In the genomic region with DNA sequence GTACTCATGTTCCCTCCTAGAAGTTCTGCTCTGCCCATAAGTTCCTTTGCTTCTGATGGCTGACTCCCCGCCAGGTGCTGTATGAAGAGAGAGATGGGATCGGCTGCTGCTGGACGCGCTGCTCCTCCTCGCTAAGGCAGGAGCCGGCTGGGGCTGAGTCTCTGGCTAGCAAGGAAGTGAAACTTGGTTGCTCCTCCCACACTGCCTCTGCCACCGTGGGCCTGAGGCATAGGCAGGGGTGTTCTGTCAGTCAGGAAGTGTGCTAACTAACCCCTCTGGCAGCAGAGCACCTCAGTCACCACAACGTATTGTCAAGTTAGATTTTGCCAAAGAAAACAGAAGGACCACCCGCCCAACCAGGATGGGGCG, we compare ENCODE assay signal across 8 mouse cellular contexts. TPM values are rescaled to one million over a fixed set of nuclear protein-coding genes. Genes with fewer than 3 reads are reported as not detected.
DNase-seq lines count a peak whose midpoint lies in the region; ATAC-seq and TF ChIP-seq lines count a peak whose summit lies in the region.

A gene (minus strand): TSS at position 164 of the 369 bp plus-strand sequence.

- peak within 1 kb of the TSS; percentile 82 for H3K4me2 ChIP-seq in intestine, postnatal 0 days (replicated peaks; ENCODE audit: low read depth)
- H3K4me2 ChIP-seq in limb, embryonic 14.5 days (replicated peaks; ENCODE audit: low read depth, low read length, severe bottlenecking) = peak within 1 kb of the TSS; percentile 63
- H3K4me2 ChIP-seq in midbrain, embryonic 14.5 days (ENCODE audit: low read length) = peak within 1 kb of the TSS; percentile 36

- peak; percentile 54; the same call in 1 of the 2 replicates for TF ChIP-seq POLR2A in limb, embryonic 14.5 days (IDR thresholded peaks at IDR 0.05; ENCODE audit: borderline replicate concordance, extremely low read depth, insufficient read depth, insufficient read length)
- peak; percentile 94 for TF ChIP-seq POLR2A in spleen, adult 2 months (IDR thresholded peaks at IDR 0.05; ENCODE audit: low read depth, low read length)

- peak within 1 kb of the TSS; percentile 98 for H3K27ac ChIP-seq in intestine, postnatal 0 days (ENCODE audit: low read depth, low read length)
- 0 out of 2 replicates have a peak within 1 kb of the TSS, but pooled peaks have one; percentile 26 for H3K27ac ChIP-seq in limb, embryonic 14.5 days (replicated peaks; ENCODE audit: low read depth, low read length)
- H3K27ac ChIP-seq in midbrain, embryonic 14.5 days (replicated peaks; ENCODE audit: low read depth, low read length) = no peak within 1 kb of the TSS
- H3K27ac ChIP-seq in spleen, adult 2 months (ENCODE audit: insufficient read depth, low read length) = peak within 1 kb of the TSS; percentile 98

- peak within 1 kb of the TSS; percentile 63 for H3K4me3 ChIP-seq in intestine, postnatal 0 days (ENCODE audit: low read depth, low read length)
- H3K4me3 ChIP-seq in limb, embryonic 14.5 days (replicated peaks; ENCODE audit: low read length) = peak within 1 kb of the TSS; percentile 44
- H3K4me3 ChIP-seq in midbrain, embryonic 14.5 days (replicated peaks; ENCODE audit: low read depth, low read length) = peak within 1 kb of the TSS; percentile 15; the same call in 1 of the 2 replicates
- peak within 1 kb of the TSS; percentile 96 for H3K4me3 ChIP-seq in spleen, adult 2 months (ENCODE audit: extremely low read depth, insufficient read depth, insufficient read length)

- WGBS in intestine, postnatal 0 days = 12% methylated on average over 10 of the region's 10 CpGs
- 10% methylated on average over 10 of the region's 10 CpGs for WGBS in limb, embryonic 14.5 days
- WGBS in midbrain, embryonic 14.5 days = 18% methylated on average over 10 of the region's 10 CpGs
- WGBS in spleen, adult 2 months = 0% methylated on average over 10 of the region's 10 CpGs

- peak within 1 kb of the TSS; percentile 74 for H3K9ac ChIP-seq in intestine, postnatal 0 days (ENCODE audit: low read depth, low read length)
- H3K9ac ChIP-seq in limb, embryonic 14.5 days (ENCODE audit: low read depth, low read length, severe bottlenecking) = peak within 1 kb of the TSS; percentile 62
- H3K9ac ChIP-seq in midbrain, embryonic 14.5 days (replicated peaks; ENCODE audit: low read length) = no peak within 1 kb of the TSS

- H3K36me3 ChIP-seq in intestine, postnatal 0 days (ENCODE audit: control insufficient read depth, insufficient read depth) = no peaks in the 10 kb centered on the region; the same call in 1 of the 2 replicates
- H3K36me3 ChIP-seq in limb, embryonic 14.5 days (ENCODE audit: control insufficient read depth, insufficient read depth, low read length) = no peaks in the 10 kb centered on the region
- H3K36me3 ChIP-seq in midbrain, embryonic 14.5 days (ENCODE audit: control insufficient read depth, insufficient read depth, low read length) = no peaks in the 10 kb centered on the region
- H3K36me3 ChIP-seq in spleen, adult 2 months (ENCODE audit: control insufficient read depth, insufficient read depth, low read length) = peaks cover 3% of the 10 kb centered on the region

- peak; percentile 56 for ATAC-seq in intestine, postnatal 0 days
- peak; percentile 66; the same call in 1 of the 2 replicates for ATAC-seq in limb, embryonic 14.5 days (ENCODE audit: low FRiP score, low read depth)
- ATAC-seq in midbrain, embryonic 14.5 days (ENCODE audit: low FRiP score, low TSS enrichment) = no peak
- ATAC-seq in cerebellum, adult (ENCODE audit: insufficient number of reproducible peaks, low FRiP score, low TSS enrichment) = no peak

- no peaks in the 10 kb centered on the region for H3K4me1 ChIP-seq in intestine, postnatal 0 days (replicated peaks; ENCODE audit: control insufficient read depth, insufficient read depth, low read length)
- peaks cover 8% of the 10 kb centered on the region for H3K4me1 ChIP-seq in limb, embryonic 14.5 days (ENCODE audit: control insufficient read depth, insufficient read depth, low read length)
- peaks cover 9% of the 10 kb centered on the region for H3K4me1 ChIP-seq in midbrain, embryonic 14.5 days (ENCODE audit: control insufficient read depth, insufficient read depth, low read length)
- H3K4me1 ChIP-seq in spleen, adult 2 months (ENCODE audit: control insufficient read depth, insufficient read depth, insufficient read length) = no peaks in the 10 kb centered on the region; the same call in 1 of the 2 replicates

- no peak for TF ChIP-seq CTCF in intestine, postnatal 0 days (IDR thresholded peaks at IDR 0.05; ENCODE audit: low read depth)
- TF ChIP-seq CTCF in spleen, adult 2 months (IDR thresholded peaks at IDR 0.05; ENCODE audit: extremely low read depth, insufficient read depth, insufficient read length, insufficient replicate concordance) = no peak

- H3K9me3 ChIP-seq in intestine, postnatal 0 days (ENCODE audit: control insufficient read depth) = no peaks in the 10 kb centered on the region
- H3K9me3 ChIP-seq in limb, embryonic 14.5 days (ENCODE audit: control insufficient read depth, low read length) = no peaks in the 10 kb centered on the region
- H3K9me3 ChIP-seq in midbrain, embryonic 14.5 days (ENCODE audit: control insufficient read depth, low read length) = no peaks in the 10 kb centered on the region

- peak; percentile 81 for DNase-seq in R1 (ENCODE audit: low read depth, low spot score)
- peak; percentile 49 for DNase-seq in embryo, embryonic 9.5 days (ENCODE audit: extremely low spot score)
- DNase-seq in heart, adult 11 months = peak; percentile 98
- DNase-seq in limb, embryonic 14.5 days (ENCODE audit: low spot score) = peak; percentile 61
- peak; percentile 36 for DNase-seq in midbrain, embryonic 14.5 days
- DNase-seq in spleen, adult 2 months (ENCODE audit: low read depth in 1 of 2, low spot score in 2 of 2) = peak; percentile 83 to 84

- no peaks in the 10 kb centered on the region for H3K27me3 ChIP-seq in intestine, postnatal 0 days (replicated peaks; ENCODE audit: control insufficient read depth, insufficient read depth, low read length)
- no peaks in the 10 kb centered on the region for H3K27me3 ChIP-seq in limb, embryonic 14.5 days (ENCODE audit: control insufficient read depth, insufficient read depth, low read length)
- H3K27me3 ChIP-seq in midbrain, embryonic 14.5 days (ENCODE audit: control insufficient read depth, insufficient read depth, low read length) = no peaks in the 10 kb centered on the region
- H3K27me3 ChIP-seq in spleen, adult 2 months (ENCODE audit: control insufficient read depth, insufficient read depth, low read length) = no peaks in the 10 kb centered on the region

RNA-seq across cellular contexts. Expression of the gene that starts here (rescaled TPM):
- polyA plus RNA-seq in intestine, postnatal 0 days (2015; fragmentation: Nextera tagmentation; extraction: Ambion mirVana) = 70.6 and 71.2 TPM in 2 replicates
- 4.5 and 5.4 TPM in 2 replicates for polyA plus RNA-seq in limb, embryonic 14.5 days (2012; rRNA removed)
- polyA plus RNA-seq in limb, embryonic 14.5 days (2014; fragmentation: Nextera tagmentation; extraction: Ambion mirVana) = 6.0 and 6.7 TPM in 2 replicates
- 1.0 and 1.2 TPM in 2 replicates for polyA plus RNA-seq in midbrain, embryonic 14.5 days (2014; fragmentation: Nextera tagmentation; extraction: Ambion mirVana)
- polyA plus RNA-seq in spleen, adult 2 months (2012; rRNA removed) = 11.9 and 13.5 TPM in 2 replicates

Comparison
In these comparisons a context has a peak if more than half of its experiments do, and no peak if none do; other contexts are left out.
1. DNase-seq: peak in every context shown above with its lines; median percentile 98 in heart, adult 11 months; 84 in spleen, adult 2 months; 81 in R1; 61 in limb, embryonic 14.5 days; 49 in embryo, embryonic 9.5 days; 36 in midbrain, embryonic 14.5 days.
2. ATAC-seq: peak in intestine, postnatal 0 days (single experiment) and limb, embryonic 14.5 days (single experiment); none in midbrain, embryonic 14.5 days (single experiment) and cerebellum, adult (single experiment).
3. H3K4me3 ChIP-seq: peak in every context shown above with its lines; median percentile 96 in spleen, adult 2 months; 63 in intestine, postnatal 0 days; 44 in limb, embryonic 14.5 days; 15 in midbrain, embryonic 14.5 days.
4. Peak in every context shown above with its lines, with median percentiles within 50 percentile points of each other: H3K4me2 ChIP-seq.